Mouse (Mus musculus): ENCODE results near the gene Pemt.

- TF ChIP-seq CTCF (IDR thresholded peaks at IDR 0.05; ENCODE audit: borderline replicate concordance, insufficient read depth, low read depth, low read length) (no peak), POLR2A (IDR thresholded peaks at IDR 0.05; ENCODE audit: borderline replicate concordance, insufficient read depth, low read length) (no peak)
Measured at GRCm38 (mm10) chr11:59937023-59937422, 109.3 kb downstream of the Pemt start.
